Mouse (Mus musculus) C3H10T1/2 (cell line): Measurements from ENCODE around the gene C8g. TPM values are rescaled to one million over a fixed set of nuclear protein-coding genes. Genes with fewer than 3 reads are reported as not detected.

Source experiments
- polyA plus RNA-seq, 2 experiments: library from polyadenylated mRNA; unstranded; fragments of >200 nt; fragmentation: generic; extraction: Trizol; gene quantifications; one replicate each; pipeline ENCODE4 v1.2.1; 2012; ENCODE audit warnings: missing spikeins in 2 of 2

C8g gene
- 1 to 10 TPM in 1 of 2 experiments, under 1 TPM in 1; 0.85 to 9.2 TPM for polyA plus RNA-seq

GRCm38 (mm10) chr2:25501593-25502486 is at the start of gene C8g:
TSS of gene C8g (minus strand) at chr2:25501719.

DNA sequence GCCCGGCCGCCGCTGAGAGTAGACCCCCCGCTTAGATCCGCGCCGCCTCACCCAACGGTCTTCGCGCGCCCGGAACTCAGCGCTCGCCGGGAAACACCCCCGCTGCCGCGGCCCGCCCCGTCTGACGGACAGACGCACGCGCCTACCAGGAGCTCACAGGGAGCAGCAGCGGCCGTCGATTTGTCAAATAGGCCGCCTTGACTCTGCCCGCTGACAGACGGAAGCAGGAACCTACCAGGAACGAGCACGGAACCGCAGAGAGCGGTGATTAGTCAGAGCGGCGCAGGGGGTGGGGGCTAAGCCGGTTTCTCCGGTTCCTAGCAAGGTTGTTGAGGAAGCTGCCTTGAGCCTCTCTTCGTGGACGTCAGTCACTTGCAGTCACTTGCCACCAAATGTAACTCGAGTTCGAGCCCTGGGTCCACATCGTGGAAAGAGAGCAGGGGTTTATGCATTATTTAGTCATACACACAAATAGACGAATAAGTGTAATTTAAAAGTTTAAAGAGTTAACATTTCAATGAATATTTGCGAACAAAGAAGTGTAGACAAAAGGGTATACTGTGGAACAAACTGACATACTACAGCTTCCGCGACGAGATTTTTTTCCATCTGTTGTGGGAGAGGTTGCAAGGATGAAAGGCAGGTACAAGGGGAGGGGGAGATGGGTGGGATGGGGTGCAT is 45.4 kb upstream of the C8g start, which contains the start of gene Traf2:
Gene Traf2 (minus strand): TSS at position 130 of the 681 bp plus-strand sequence.

DNA sequence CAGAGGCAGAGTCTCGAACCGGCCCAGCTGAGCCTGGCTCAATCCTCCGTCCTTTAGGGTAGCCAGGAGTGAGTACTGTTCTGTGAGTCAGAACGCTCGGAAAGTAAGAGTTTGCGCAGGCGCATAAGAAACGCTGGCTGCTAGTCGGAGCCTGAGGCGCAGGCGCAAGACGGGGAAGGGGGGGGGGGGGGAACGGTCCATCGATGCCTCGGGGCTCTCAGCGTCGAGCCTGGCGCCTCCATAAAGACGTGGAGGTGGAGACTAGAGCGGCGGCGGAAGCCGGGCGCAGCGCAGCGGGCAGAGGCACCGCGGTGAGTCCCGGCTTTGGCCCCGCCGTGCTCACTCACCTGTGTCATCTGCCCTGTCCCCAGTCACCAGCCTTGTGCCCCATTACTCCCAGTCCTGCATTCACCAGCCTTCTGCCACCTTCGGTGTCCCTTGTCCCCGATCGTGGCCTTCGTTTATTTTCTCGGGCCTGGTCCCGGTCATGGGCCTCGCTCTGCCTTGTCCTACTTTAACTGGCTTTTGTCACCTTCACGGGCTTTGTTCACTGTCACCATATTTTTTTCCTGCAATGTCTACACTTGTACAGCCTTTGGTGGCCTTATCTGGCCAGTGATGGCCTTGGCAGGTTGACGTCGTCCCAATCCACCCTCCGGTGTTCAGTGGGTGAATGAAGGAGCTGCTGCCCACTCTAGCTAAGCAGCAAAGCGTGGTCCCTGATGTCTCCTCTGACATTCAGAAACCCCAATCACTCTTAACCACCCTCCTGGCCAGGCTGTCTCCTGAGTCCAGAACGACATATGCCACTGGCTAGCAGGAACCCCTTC is 728 bp downstream of the C8g start, which contains the start of gene Fbxw5:
Gene Fbxw5 (plus strand): TSS at position 175 of the 830 bp plus-strand sequence.

GRCm38 (mm10) chr2:25493476-25493961 is 8.0 kb downstream of the C8g start, which contains the start of gene Lcn12:
TSS of gene Lcn12 (minus strand) at chr2:25493911.

GRCm38 (mm10) chr2:25469969-25470368 is 31.6 kb downstream of the C8g start, which contains the start of gene Ptgds:
TSS of gene Ptgds (minus strand) at chr2:25470046.

DNA sequence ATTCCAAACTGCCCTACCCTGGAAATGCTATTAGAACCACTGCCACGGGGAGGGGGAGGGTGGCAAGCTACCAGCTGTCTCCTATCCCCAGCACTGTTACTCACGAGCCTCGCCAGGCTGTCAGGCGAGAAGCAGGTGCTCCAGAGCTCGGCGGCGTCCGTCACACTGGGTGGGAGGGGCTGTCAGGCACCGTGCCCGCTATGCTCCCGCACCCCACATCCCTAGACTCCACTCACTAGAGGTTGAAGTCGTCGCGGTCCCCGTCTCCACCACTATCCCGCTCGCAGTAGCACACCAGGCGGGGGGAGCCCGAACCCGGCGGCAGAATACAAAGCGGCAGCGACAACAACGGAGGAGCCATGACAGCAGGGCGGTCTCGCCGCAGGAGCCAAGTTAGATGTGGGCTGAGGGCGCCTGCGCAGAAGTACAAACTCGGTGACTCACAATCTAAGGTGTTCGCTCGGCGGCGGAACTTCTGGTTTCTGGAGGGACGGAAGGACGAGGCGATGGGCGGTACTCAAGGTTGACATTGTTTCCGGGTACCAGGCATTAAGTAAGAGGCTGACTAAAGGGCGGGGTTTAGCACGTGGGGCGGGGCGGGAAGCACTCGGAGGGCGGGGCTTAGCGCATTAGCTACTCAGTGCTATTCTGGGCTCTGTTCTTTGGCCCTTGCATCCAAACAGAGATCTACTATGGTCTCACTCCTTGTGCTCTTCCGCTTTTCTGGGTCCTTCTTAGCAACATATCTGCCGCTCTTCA is 40.8 kb downstream of the C8g start, which contains the start of gene Paxx:
Gene Paxx (minus strand): TSS at position 544 of the 759 bp plus-strand sequence.

GRCm38 (mm10) chr2:25456205-25456953 is 45.1 kb downstream of the C8g start, which contains the start of gene Clic3:
TSS of gene Clic3 (plus strand) at chr2:25456838.

Other genes with a start within 250 kb of the C8g start
- gene Tmem203, start 246.3 kb downstream of the C8g start, polyA plus RNA-seq = 10 to 100 TPM; 38.1 to 48.4 TPM
- gene Tprn, start 239.1 kb downstream of the C8g start, polyA plus RNA-seq = 10 to 100 TPM; 10.9 to 14.3 TPM
- 100 to 1,000 TPM; 140 to 186 TPM for gene Ssna1, start 229.3 kb downstream of the C8g start, polyA plus RNA-seq
- 100 to 1,000 TPM in 1 of 2 experiments, 10 to 100 TPM in 1; 98.4 to 128 TPM for gene Anapc2, start 229.2 kb downstream of the C8g start, polyA plus RNA-seq
- gene Tmem210, start 213.6 kb downstream of the C8g start, polyA plus RNA-seq = not detected
- gene Lrrc26, start 211.8 kb downstream of the C8g start, polyA plus RNA-seq = not detected
- under 1 TPM; under 0.01 to 0.06 TPM for gene Grin1, start 182.5 kb downstream of the C8g start, polyA plus RNA-seq
- gene Man1b1, start 169.4 kb downstream of the C8g start, polyA plus RNA-seq = 10 to 100 TPM; 16.1 to 49.7 TPM
- 10 to 100 TPM; 31.1 to 38.1 TPM for gene Dpp7, start 145.4 kb downstream of the C8g start, polyA plus RNA-seq
- gene Uap1l1, start 136.0 kb downstream of the C8g start, polyA plus RNA-seq = 100 to 1,000 TPM; 149 to 433 TPM
- 10 to 100 TPM; 18.0 to 25.7 TPM for gene Sapcd2, start 129.4 kb downstream of the C8g start, polyA plus RNA-seq
- gene Entpd2, start 105.8 kb downstream of the C8g start, polyA plus RNA-seq = under 1 TPM in 1 of 2 experiments, not detected in 1; 0.12 TPM
- gene Npdc1, start 102.4 kb downstream of the C8g start, polyA plus RNA-seq = 100 to 1,000 TPM; 183 to 212 TPM
- gene Fut7, start 78.5 kb downstream of the C8g start, polyA plus RNA-seq = under 1 TPM; 0.13 to 0.42 TPM
- 10 to 100 TPM in 1 of 2 experiments, 1 to 10 TPM in 1; 4.8 to 13.4 TPM for gene Abca2, start 73.0 kb downstream of the C8g start, polyA plus RNA-seq
- under 1 TPM; 0.15 to 0.94 TPM for gene Clic3, start 44.9 kb downstream of the C8g start, polyA plus RNA-seq
- 10 to 100 TPM; 25.6 to 61.9 TPM for gene Paxx, start 40.6 kb downstream of the C8g start, polyA plus RNA-seq
- gene Ptgds, start 31.7 kb downstream of the C8g start, polyA plus RNA-seq = under 1 TPM; 0.07 to 0.30 TPM
- not detected for gene Lcn12, start 7.8 kb downstream of the C8g start, polyA plus RNA-seq
- 10 to 100 TPM; 24.9 to 52.5 TPM for gene Fbxw5, start 969 bp downstream of the C8g start, polyA plus RNA-seq
- gene Traf2, start 45.2 kb upstream of the C8g start, polyA plus RNA-seq = 10 to 100 TPM; 29.4 to 32.2 TPM
- gene Edf1, start 56.1 kb upstream of the C8g start, polyA plus RNA-seq = 100 to 1,000 TPM; 602 to 888 TPM
- 1 to 10 TPM in 1 of 2 experiments, under 1 TPM in 1; 0.09 to 1.1 TPM for gene Mamdc4, start 73.1 kb upstream of the C8g start, polyA plus RNA-seq
- gene Phpt1, start 73.5 kb upstream of the C8g start, polyA plus RNA-seq = 100 to 1,000 TPM; 104 to 192 TPM
- 1 to 10 TPM in 1 of 2 experiments, under 1 TPM in 1; 0.04 to 1.9 TPM for gene Ajm1, start 80.0 kb upstream of the C8g start, polyA plus RNA-seq
- 10 to 100 TPM; 38.7 to 57.3 TPM for gene Rabl6, start 106.8 kb upstream of the C8g start, polyA plus RNA-seq
- gene Ccdc183, start 116.0 kb upstream of the C8g start, polyA plus RNA-seq = 1 to 10 TPM in 1 of 2 experiments, under 1 TPM in 1; 0.82 to 1.3 TPM
- 1 to 10 TPM; 5.8 to 8.5 TPM for gene Tmem141, start 120.3 kb upstream of the C8g start, polyA plus RNA-seq
- gene Fcna, start 126.3 kb upstream of the C8g start, polyA plus RNA-seq = under 1 TPM; 0.09 to 0.51 TPM
- not detected for gene Lcn8, start 151.4 kb upstream of the C8g start, polyA plus RNA-seq
- gene Lcn5, start 156.2 kb upstream of the C8g start, polyA plus RNA-seq = not detected
- not detected for gene Lcn6, start 175.1 kb upstream of the C8g start, polyA plus RNA-seq
- gene Lcn10, start 181.0 kb upstream of the C8g start, polyA plus RNA-seq = not detected
- not detected for gene Obp2a, start 198.3 kb upstream of the C8g start, polyA plus RNA-seq
- gene Bmyc, start 205.0 kb upstream of the C8g start, polyA plus RNA-seq = not detected
- gene Obp2b, start 235.3 kb upstream of the C8g start, polyA plus RNA-seq = not detected